Mouse (Mus musculus): ENCODE data around the gene Sdk1. TPM values are rescaled to one million over a fixed set of nuclear protein-coding genes. Genes with fewer than 3 reads are reported as not detected.

Sdk1 gene
- polyA plus RNA-seq (2014; fragmentation: Nextera tagmentation; extraction: Ambion mirVana), result 1.2 and 1.3 TPM in 2 replicates

DNA sequence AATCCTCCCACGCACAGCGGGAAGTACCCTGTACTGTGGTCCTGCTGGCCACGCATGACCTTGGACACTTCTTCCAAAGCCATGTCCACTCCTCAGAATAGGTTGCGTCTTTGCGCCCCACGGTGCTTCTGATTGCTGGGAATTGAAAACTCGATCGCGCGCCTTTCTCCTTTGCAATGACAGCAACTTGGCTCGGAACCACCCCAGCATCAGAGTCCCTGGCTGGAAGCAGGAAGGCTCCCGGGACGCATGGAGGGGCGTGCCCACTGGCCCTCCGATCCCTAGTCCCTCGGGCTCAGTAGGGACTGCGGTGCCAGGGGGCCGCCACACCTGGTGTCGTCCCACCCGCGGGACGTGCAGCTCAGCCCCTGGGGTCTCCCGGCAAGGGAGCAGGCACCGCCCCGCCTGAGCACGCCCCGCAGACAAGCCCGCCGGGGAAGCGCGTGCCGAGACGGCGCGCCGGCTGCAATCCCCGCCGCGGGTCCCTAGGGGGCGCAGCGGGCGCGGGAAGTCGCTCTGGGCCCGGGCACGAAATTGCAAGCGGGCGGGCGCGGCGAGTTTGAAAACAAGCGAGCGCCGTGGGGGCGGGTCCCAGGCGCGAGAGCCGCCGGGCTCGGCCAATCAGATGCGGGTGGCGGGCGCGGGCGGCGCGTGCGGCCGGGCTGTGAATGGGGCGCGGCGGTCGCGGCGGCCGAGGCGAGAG, at the start of gene Sdk1:
TSS of gene Sdk1 (plus strand) at position 650 of the 703 bp plus-strand sequence.
- H3K4me1 ChIP-seq (ENCODE audit: control insufficient read depth, insufficient read depth, low read length), result peaks cover 27% of the 10 kb centered on the region
- H3K4me3 ChIP-seq (ENCODE audit: low read depth, low read length), result peak within 1 kb of the TSS; percentile 56
- peak within 1 kb of the TSS; percentile 97 for H3K4me2 ChIP-seq (ENCODE audit: low read depth, severe bottlenecking)
- peaks cover 10% of the 10 kb centered on the region for H3K27me3 ChIP-seq (ENCODE audit: control insufficient read depth, insufficient read depth, low read length)
- peak within 1 kb of the TSS; percentile 42; the same call in 1 of the 2 replicates for H3K27ac ChIP-seq (replicated peaks; ENCODE audit: low read depth, low read length)
- no peaks in the 10 kb centered on the region for H3K9me3 ChIP-seq (ENCODE audit: control insufficient read depth, low read length)
- DNase-seq (ENCODE audit: low spot score) (peak; percentile 99), ATAC-seq (ENCODE audit: insufficient number of reproducible peaks, low FRiP score, low TSS enrichment, low read depth) (peak; percentile 94)
- no peaks in the 10 kb centered on the region for H3K36me3 ChIP-seq (ENCODE audit: control insufficient read depth, insufficient read depth, low read length)
- under 1% methylated on average over 61 of the region's 77 CpGs for WGBS
- H3K9ac ChIP-seq (ENCODE audit: low read length), result peak within 1 kb of the TSS; percentile 78

DNA sequence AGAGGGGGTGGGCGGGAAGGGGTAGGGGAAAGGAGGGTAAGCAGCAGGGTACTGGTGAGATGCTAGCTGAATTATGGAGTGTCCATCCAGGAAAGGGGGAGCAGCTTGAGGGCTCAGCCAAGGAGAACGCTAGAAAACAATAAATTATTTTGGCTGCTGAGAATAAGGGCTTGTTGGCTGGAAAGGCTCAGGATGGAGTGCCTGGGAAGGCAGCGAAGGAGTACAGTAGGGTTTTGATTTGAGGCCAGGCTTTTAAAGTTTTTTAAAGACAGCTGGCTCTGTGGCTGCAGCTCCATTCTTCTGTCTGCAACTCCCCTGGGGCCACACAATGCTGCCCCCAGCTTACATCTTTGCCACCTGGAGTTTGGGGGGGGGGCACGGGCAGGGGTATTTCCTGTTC, 44.0 kb upstream of the Sdk1 start:
- ATAC-seq (ENCODE audit: insufficient number of reproducible peaks, low FRiP score, low TSS enrichment, low read depth) (peak; percentile 65), DNase-seq (ENCODE audit: low spot score) (peak; percentile 28)
- Histone ChIP-seq H3K4me3 (ENCODE audit: low read depth, low read length) (no peak overlapping the region), H3K27me3 (ENCODE audit: control insufficient read depth, insufficient read depth, low read length) (no peaks in the 10 kb centered on the region), H3K4me2 (ENCODE audit: low read depth, severe bottlenecking) (no peak overlapping the region), H3K9ac (ENCODE audit: low read length) (no peak overlapping the region), H3K36me3 (ENCODE audit: control insufficient read depth, insufficient read depth, low read length) (no peaks in the 10 kb centered on the region), H3K4me1 (ENCODE audit: control insufficient read depth, insufficient read depth, low read length) (no peaks in the 10 kb centered on the region; the same call in 1 of the 2 replicates), H3K9me3 (ENCODE audit: control insufficient read depth, low read length) (no peaks in the 10 kb centered on the region), H3K27ac (replicated peaks; ENCODE audit: low read depth, low read length) (no peak overlapping the region)
- 40% methylated on average over 4 of the region's 4 CpGs for WGBS

DNA sequence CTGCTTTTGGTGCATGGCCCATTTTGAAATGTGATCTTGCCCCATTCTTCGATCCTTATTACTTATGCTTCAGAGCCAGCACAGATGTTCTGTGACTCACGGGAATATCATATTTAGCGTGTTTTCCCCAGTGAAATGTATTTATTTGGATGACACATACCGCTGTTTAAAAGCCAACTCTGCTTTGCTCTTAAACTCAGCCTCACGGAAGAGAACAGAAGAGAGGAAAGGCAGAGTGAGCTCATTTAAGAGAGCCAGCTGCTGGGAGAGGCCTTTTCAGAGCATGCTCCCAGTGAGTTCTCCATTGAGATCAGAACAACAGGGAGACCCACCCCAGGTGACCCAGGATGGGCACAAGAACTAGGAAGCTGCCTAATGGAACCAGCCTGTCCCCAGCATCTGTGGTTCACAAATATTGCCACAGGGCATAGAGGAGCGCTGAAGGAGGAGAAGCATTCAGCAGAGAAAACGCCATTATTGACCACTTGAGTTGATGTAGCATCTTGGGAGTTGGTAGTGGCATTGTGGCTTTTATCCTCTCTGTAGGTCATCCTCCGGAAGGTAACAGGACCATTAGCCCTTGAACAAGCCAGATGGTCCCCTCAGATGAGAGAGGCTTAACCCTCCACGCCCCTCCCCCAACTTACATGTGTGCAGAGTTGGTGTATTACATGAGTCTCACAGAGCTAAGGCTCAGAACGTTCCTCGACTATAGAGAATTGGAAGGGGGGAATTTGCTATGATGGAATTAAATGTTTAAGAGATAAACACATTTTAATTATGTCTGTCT, 38.8 kb upstream of the Sdk1 start:
- H3K9me3 ChIP-seq (ENCODE audit: control insufficient read depth, low read length), result no peaks in the 10 kb centered on the region
- no peak for DNase-seq (ENCODE audit: low spot score)
- H3K27me3 ChIP-seq (ENCODE audit: control insufficient read depth, insufficient read depth, low read length), result no peaks in the 10 kb centered on the region
- 84% methylated on average over 11 of the region's 11 CpGs for WGBS
- H3K36me3 ChIP-seq (ENCODE audit: control insufficient read depth, insufficient read depth, low read length), result no peaks in the 10 kb centered on the region
- no peak overlapping the region for H3K27ac ChIP-seq (replicated peaks; ENCODE audit: low read depth, low read length)
- H3K4me1 ChIP-seq (ENCODE audit: control insufficient read depth, insufficient read depth, low read length), result no peaks in the 10 kb centered on the region
- no peak for ATAC-seq (ENCODE audit: insufficient number of reproducible peaks, low FRiP score, low TSS enrichment, low read depth)
- H3K9ac ChIP-seq (ENCODE audit: low read length), result no peak overlapping the region
- H3K4me3 ChIP-seq (ENCODE audit: low read depth, low read length), result no peak overlapping the region
- H3K4me2 ChIP-seq (ENCODE audit: low read depth, severe bottlenecking), result no peak overlapping the region

DNA sequence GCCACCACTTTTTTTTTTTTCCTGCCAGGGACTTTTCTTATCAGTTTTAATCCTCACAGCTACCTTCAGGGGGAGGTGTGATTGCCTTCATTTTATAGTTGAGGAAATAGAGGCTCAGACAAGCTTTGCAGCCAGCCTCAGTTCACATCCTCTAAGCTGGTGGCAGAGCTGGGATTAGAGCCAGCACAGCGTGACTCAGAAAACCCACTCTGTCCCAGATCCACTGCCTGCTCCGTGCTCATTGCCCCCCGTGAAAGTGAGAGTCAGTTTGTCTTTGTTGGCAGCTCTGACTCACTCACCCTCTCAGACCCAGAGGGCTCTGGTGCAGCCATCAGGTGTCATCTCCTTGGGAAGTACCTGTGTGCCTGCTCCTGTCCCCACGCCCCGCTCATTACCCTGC, 34.2 kb upstream of the Sdk1 start:
- Histone ChIP-seq H3K27ac (replicated peaks; ENCODE audit: low read depth, low read length) (no peak overlapping the region), H3K4me3 (ENCODE audit: low read depth, low read length) (no peak overlapping the region), H3K27me3 (ENCODE audit: control insufficient read depth, insufficient read depth, low read length) (no peaks in the 10 kb centered on the region), H3K9me3 (ENCODE audit: control insufficient read depth, low read length) (no peaks in the 10 kb centered on the region), H3K36me3 (ENCODE audit: control insufficient read depth, insufficient read depth, low read length) (no peaks in the 10 kb centered on the region), H3K4me2 (ENCODE audit: low read depth, severe bottlenecking) (no peak overlapping the region), H3K4me1 (ENCODE audit: control insufficient read depth, insufficient read depth, low read length) (no peaks in the 10 kb centered on the region), H3K9ac (ENCODE audit: low read length) (no peak overlapping the region)
- ATAC-seq (ENCODE audit: insufficient number of reproducible peaks, low FRiP score, low TSS enrichment, low read depth) (no peak), DNase-seq (ENCODE audit: low spot score) (no peak)
- 58% methylated on average over 5 of the region's 5 CpGs for WGBS

DNA sequence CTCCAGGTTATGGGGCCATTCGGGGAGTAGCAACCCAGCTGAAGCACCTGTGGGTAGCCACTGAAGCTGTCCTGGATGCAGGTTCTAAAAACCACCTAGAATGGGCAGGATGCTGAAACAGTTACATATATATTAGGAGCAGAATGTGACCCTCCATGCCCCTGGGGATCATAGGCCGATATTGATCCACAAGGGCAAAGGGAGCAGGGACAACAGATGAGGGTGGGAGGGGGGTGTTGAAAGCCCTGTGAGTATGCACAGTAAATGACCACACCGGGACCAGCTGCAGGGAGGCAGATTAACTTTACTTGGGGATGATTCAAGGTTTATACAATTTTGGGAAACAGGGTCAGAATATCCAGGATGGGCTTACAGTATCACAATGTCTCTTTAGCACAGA, 16.0 kb upstream of the Sdk1 start:
- 82% methylated on average over 3 of the region's 3 CpGs for WGBS
- Histone ChIP-seq H3K36me3 (ENCODE audit: control insufficient read depth, insufficient read depth, low read length) (no peaks in the 10 kb centered on the region), H3K4me3 (ENCODE audit: low read depth, low read length) (no peak overlapping the region), H3K4me2 (ENCODE audit: low read depth, severe bottlenecking) (no peak overlapping the region), H3K9me3 (ENCODE audit: control insufficient read depth, low read length) (no peaks in the 10 kb centered on the region), H3K27ac (replicated peaks; ENCODE audit: low read depth, low read length) (no peak overlapping the region), H3K27me3 (ENCODE audit: control insufficient read depth, insufficient read depth, low read length) (0 out of 2 replicates have a peak, but pooled peaks cover 2% of the 10 kb centered on the region), H3K4me1 (ENCODE audit: control insufficient read depth, insufficient read depth, low read length) (no peaks in the 10 kb centered on the region), H3K9ac (ENCODE audit: low read length) (no peak overlapping the region)
- ATAC-seq (ENCODE audit: insufficient number of reproducible peaks, low FRiP score, low TSS enrichment, low read depth) (no peak), DNase-seq (ENCODE audit: low spot score) (no peak)

DNA sequence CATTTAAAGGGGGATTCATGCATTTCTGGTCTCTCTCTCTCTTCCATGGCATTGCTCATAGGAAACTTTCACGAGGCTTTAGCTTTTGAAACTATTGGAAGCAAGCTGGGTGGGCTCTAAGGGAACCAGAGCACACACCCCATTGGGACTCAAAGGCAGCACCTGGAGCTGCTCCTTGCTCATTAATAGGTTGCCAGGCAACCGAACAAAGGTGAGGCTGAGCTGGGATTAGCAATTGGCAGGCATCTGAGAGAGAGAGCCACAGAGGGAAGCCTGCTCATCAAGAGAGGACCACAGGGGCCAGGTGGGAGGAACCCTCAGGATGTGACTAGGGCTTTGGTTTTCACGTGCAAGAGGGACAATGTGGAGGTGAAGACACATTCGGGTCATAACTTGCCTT, 7.0 kb upstream of the Sdk1 start:
- ATAC-seq (ENCODE audit: insufficient number of reproducible peaks, low FRiP score, low TSS enrichment, low read depth), result no peak
- no peak for DNase-seq (ENCODE audit: low spot score)
- H3K4me3 ChIP-seq (ENCODE audit: low read depth, low read length), result no peak overlapping the region
- H3K27me3 ChIP-seq (ENCODE audit: control insufficient read depth, insufficient read depth, low read length), result no peaks in the 10 kb centered on the region
- 0 out of 2 replicates have a peak, but pooled peaks cover 2% of the 10 kb centered on the region for H3K4me1 ChIP-seq (ENCODE audit: control insufficient read depth, insufficient read depth, low read length)
- H3K9ac ChIP-seq (ENCODE audit: low read length), result no peak overlapping the region
- H3K36me3 ChIP-seq (ENCODE audit: control insufficient read depth, insufficient read depth, low read length), result no peaks in the 10 kb centered on the region
- H3K27ac ChIP-seq (replicated peaks; ENCODE audit: low read depth, low read length), result no peak overlapping the region
- 20% methylated on average over 4 of the region's 4 CpGs for WGBS
- no peak overlapping the region for H3K4me2 ChIP-seq (ENCODE audit: low read depth, severe bottlenecking)
- H3K9me3 ChIP-seq (ENCODE audit: control insufficient read depth, low read length), result no peaks in the 10 kb centered on the region

DNA sequence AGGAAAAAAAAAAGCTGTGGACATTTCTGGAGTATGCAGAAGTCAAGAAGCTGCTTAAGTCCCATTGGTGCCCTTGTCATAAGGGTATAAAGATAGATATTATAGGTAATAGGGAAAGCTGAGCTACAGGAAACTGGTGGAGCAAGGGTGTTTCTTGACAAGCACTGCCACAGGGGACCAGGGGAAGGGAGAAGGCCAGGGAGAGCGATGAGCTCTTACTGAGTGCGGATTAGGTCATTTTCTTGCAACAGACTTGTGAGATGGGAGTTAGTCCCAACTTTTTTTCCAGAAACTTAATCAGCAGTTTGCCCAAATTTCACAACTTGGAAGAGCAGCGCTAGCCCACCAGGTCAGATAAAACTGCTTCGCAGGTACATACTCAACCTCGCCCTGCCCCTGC, 1.9 kb upstream of the Sdk1 start:
- Histone ChIP-seq H3K36me3 (ENCODE audit: control insufficient read depth, insufficient read depth, low read length) (no peaks in the 10 kb centered on the region), H3K4me1 (ENCODE audit: control insufficient read depth, insufficient read depth, low read length) (peaks cover 27% of the 10 kb centered on the region), H3K4me3 (ENCODE audit: low read depth, low read length) (no peak overlapping the region), H3K27me3 (ENCODE audit: control insufficient read depth, insufficient read depth, low read length) (peaks cover 10% of the 10 kb centered on the region), H3K9me3 (ENCODE audit: control insufficient read depth, low read length) (no peaks in the 10 kb centered on the region), H3K9ac (ENCODE audit: low read length) (no peak overlapping the region), H3K27ac (replicated peaks; ENCODE audit: low read depth, low read length) (no peak overlapping the region), H3K4me2 (ENCODE audit: low read depth, severe bottlenecking) (no peak overlapping the region)
- ATAC-seq (ENCODE audit: insufficient number of reproducible peaks, low FRiP score, low TSS enrichment, low read depth) (no peak), DNase-seq (ENCODE audit: low spot score) (no peak)
- WGBS, result 10% methylated on average over 5 of the region's 5 CpGs

DNA sequence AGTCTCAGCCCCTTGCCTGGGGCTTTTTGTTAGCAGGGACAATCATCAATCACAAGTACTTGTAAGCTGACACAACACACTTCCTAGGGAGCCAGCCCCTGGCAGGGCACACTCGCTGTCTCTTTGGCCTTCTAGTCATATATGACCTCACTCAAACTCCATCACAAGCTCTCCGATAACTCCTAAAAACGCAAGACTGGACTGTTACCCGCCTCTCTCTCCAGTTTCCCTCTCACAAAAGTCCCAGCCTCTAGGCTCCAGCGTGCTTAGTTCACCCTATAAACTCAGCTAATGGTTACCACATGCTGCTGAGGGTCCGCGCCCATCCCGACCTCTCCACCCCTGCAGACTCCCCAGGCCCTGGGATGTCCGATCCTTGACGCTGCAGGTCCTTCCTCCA, 849 bp upstream of the Sdk1 start:
- Histone ChIP-seq H3K4me3 (ENCODE audit: low read depth, low read length) (peak overlapping the region; percentile 56), H3K9ac (ENCODE audit: low read length) (peak overlapping the region; percentile 45), H3K27ac (replicated peaks; ENCODE audit: low read depth, low read length) (no peak overlapping the region), H3K9me3 (ENCODE audit: control insufficient read depth, low read length) (no peaks in the 10 kb centered on the region), H3K36me3 (ENCODE audit: control insufficient read depth, insufficient read depth, low read length) (no peaks in the 10 kb centered on the region), H3K4me2 (ENCODE audit: low read depth, severe bottlenecking) (peak overlapping the region; percentile 97), H3K27me3 (ENCODE audit: control insufficient read depth, insufficient read depth, low read length) (peaks cover 10% of the 10 kb centered on the region), H3K4me1 (ENCODE audit: control insufficient read depth, insufficient read depth, low read length) (peaks cover 27% of the 10 kb centered on the region)
- DNase-seq (ENCODE audit: low spot score) (peak; percentile 71), ATAC-seq (ENCODE audit: insufficient number of reproducible peaks, low FRiP score, low TSS enrichment, low read depth) (peak; percentile 46; the same call in 1 of the 2 replicates)
- WGBS, result 0% methylated on average over 10 of the region's 10 CpGs

Data from limb, embryonic 11.5 days (tissue).